Mouse (Mus musculus): ENCODE measurements at regions not wholly inside any gene's neighbourhood (a gene's known extent, or its start where the extent isn't known, plus 50 kb on each side); places are given as distances from the start of the nearest gene placed in this dataset.

DNA sequence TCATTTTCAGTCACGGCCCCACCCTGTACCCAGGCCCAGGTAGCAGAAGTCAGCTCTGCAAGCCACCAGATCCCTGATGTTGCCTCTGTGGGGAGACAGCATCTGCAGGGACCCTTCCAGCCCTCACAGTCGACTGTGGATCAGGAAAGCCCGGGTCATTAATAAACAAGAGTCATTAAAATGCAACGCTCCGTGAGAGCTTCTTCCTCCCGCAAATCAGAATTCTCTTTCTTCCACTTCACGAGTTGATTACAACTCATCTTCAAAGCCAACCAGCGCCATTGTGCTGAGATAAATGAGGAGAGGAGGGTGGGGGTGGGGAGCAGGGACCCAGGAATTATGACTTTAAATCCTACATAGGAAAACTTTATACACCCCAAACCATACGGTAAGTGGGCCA is 54.9 kb upstream of the Zfp64 start:
- Histone ChIP-seq H3K36me3 (ENCODE audit: control insufficient read depth, insufficient read depth) (no peaks in the 10 kb centered on the region), H3ac (ENCODE audit: control insufficient read depth, insufficient read length) (no peak overlapping the region), H3K27me3 (ENCODE audit: control insufficient read depth, insufficient read depth, insufficient read length) (no peaks in the 10 kb centered on the region), H3K4me3 (no peak overlapping the region), H3K79me2 (ENCODE audit: control insufficient read depth, insufficient read depth) (no peaks in the 10 kb centered on the region), H3K4me2 (ENCODE audit: low read depth) (no peak overlapping the region)
- TF ChIP-seq POLR2AphosphoS2 (IDR thresholded peaks at IDR 0.05; ENCODE audit: insufficient read length, low read depth), result no peak
- TF ChIP-seq USF1 (IDR thresholded peaks at IDR 0.05; ENCODE audit: low read depth), result no peak
- no peak for TF ChIP-seq TCF12 (IDR thresholded peaks at IDR 0.05; ENCODE audit: insufficient read depth, poor library complexity, severe bottlenecking)
- no peak for TF ChIP-seq E2F4 (IDR thresholded peaks at IDR 0.05; ENCODE audit: insufficient read depth)
- TF ChIP-seq POLR2A (IDR thresholded peaks at IDR 0.05; ENCODE audit: insufficient read length, low read depth), result no peak
- TF ChIP-seq SRF (IDR thresholded peaks at IDR 0.05; ENCODE audit: control insufficient read depth, insufficient read length, low read depth), result no peak

DNA sequence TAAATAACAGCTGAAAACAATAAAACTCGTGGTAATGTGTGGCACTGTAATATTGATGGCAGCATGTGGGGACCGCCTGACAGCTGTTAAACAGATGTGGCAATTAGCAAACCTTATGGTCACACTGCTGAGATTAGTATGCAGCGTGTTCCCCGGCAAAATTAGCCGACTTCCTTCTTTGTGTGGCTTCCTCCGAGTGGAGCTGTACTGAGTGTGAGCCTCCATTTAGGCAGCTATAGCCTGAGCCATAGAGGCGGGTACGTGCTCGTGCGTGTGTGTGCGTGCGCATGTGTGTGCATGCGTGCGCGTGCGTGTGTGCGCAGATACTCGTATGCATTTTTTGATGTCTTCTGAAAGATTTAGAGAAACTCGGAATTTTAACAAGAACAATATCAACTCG is 53.4 kb upstream of the Zfp64 start:
- H3K79me2 ChIP-seq (ENCODE audit: control insufficient read depth, insufficient read depth), result no peaks in the 10 kb centered on the region
- H3K27me3 ChIP-seq (ENCODE audit: control insufficient read depth, insufficient read depth, insufficient read length), result no peaks in the 10 kb centered on the region
- no peak overlapping the region for H3K4me3 ChIP-seq
- H3K4me2 ChIP-seq (ENCODE audit: low read depth), result peak overlapping the region; percentile 18
- TF ChIP-seq MYOD1 (IDR thresholded peaks at IDR 0.05; ENCODE audit: control insufficient read depth in 1 of 3, insufficient read length in 2 of 3, low read depth in 2 of 3) (peak in 1 of 3 experiments; percentile 2), POLR2A (IDR thresholded peaks at IDR 0.05; ENCODE audit: insufficient read length, low read depth) (no peak)
- no peak overlapping the region for H3ac ChIP-seq (ENCODE audit: control insufficient read depth, insufficient read length)
- no peaks in the 10 kb centered on the region for H3K36me3 ChIP-seq (ENCODE audit: control insufficient read depth, insufficient read depth)

DNA sequence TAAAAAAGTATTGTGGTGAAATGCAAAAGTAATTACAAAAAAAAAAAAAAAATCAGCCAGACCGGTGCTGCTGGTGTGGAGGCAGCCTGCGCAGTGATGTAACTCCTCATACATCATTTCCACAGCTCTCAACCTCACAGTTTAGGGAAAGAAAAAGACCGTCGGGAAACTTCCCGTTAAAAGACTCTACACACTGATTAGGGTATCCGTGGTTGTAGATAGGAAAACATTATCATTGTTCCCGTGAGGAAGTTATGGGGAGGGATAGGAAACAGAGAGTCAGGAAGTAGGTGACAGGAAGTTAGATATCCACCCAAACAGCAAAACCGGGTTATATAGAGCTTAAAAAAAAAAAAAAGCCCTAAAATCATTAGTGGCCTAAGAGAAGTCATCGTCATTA is 52.9 kb upstream of the Zfp64 start:
- TF ChIP-seq CEBPB (IDR thresholded peaks at IDR 0.05; ENCODE audit: insufficient read depth, poor library complexity, severe bottlenecking) (no peak), REST (IDR thresholded peaks at IDR 0.05; ENCODE audit: insufficient read depth, insufficient read length) (no peak), SRF (IDR thresholded peaks at IDR 0.05; ENCODE audit: control insufficient read depth, insufficient read length, low read depth) (no peak), MYOD1 (IDR thresholded peaks at IDR 0.05; ENCODE audit: control insufficient read depth in 1 of 3, insufficient read length in 2 of 3, low read depth in 2 of 3) (no peak), POLR2A (IDR thresholded peaks at IDR 0.05; ENCODE audit: insufficient read length, low read depth) (no peak), TCF12 (IDR thresholded peaks at IDR 0.05; ENCODE audit: insufficient read depth, poor library complexity, severe bottlenecking) (no peak), POLR2AphosphoS2 (IDR thresholded peaks at IDR 0.05; ENCODE audit: insufficient read length, low read depth) (no peak), MYOG (IDR thresholded peaks at IDR 0.05; ENCODE audit: control insufficient read depth in 1 of 3, insufficient read depth in 1 of 3, insufficient read length in 2 of 3, low read depth in 2 of 3) (no peak), TCF3 (IDR thresholded peaks at IDR 0.05; ENCODE audit: insufficient read length, low read depth) (no peak), MAX (IDR thresholded peaks at IDR 0.05; ENCODE audit: low read depth) (no peak), E2F4 (IDR thresholded peaks at IDR 0.05; ENCODE audit: insufficient read depth) (no peak), USF1 (IDR thresholded peaks at IDR 0.05; ENCODE audit: low read depth) (no peak)
- H3K4me2 ChIP-seq (ENCODE audit: low read depth), result peak overlapping the region; percentile 18
- no peak overlapping the region for H3K4me3 ChIP-seq

DNA sequence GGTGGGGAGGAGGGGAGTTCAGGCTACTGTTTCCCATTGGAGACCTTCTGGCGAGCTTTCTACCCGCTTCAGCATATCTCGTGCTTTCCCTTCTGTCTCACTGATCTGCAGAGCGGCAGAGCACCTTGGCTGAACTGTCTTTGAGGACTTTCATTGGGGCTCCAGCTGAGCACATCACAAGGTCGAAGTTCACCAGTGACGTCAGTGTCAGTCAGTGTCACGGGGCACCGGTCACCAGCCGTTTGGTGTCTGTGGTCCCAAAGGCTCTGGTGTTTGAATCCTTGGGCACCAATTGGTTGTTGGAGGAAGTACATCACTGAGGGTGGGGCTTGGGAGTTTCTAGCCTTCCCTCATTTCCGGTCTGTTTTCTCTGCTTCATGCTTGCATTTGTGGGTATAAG is 51.2 kb upstream of the Zfp64 start:
- H3K27me3 ChIP-seq (ENCODE audit: control insufficient read depth, insufficient read depth, insufficient read length), result no peaks in the 10 kb centered on the region
- H3K79me2 ChIP-seq (ENCODE audit: control insufficient read depth, insufficient read depth), result no peaks in the 10 kb centered on the region
- H3K4me3 ChIP-seq, result peak overlapping the region; percentile 8
- no peak overlapping the region for H3ac ChIP-seq (ENCODE audit: control insufficient read depth, insufficient read length)
- no peak for TF ChIP-seq REST (IDR thresholded peaks at IDR 0.05; ENCODE audit: insufficient read depth, insufficient read length)
- H3K4me2 ChIP-seq (ENCODE audit: low read depth), result no peak overlapping the region
- no peaks in the 10 kb centered on the region for H3K36me3 ChIP-seq (ENCODE audit: control insufficient read depth, insufficient read depth)

More for the DNA sequence above, 52.9 kb upstream of the Zfp64 start:
- H3K27me3 ChIP-seq (ENCODE audit: control insufficient read depth, insufficient read depth, insufficient read length), result no peaks in the 10 kb centered on the region
- no peak overlapping the region for H3ac ChIP-seq (ENCODE audit: control insufficient read depth, insufficient read length)
- H3K79me2 ChIP-seq (ENCODE audit: control insufficient read depth, insufficient read depth), result no peaks in the 10 kb centered on the region
- no peaks in the 10 kb centered on the region for H3K36me3 ChIP-seq (ENCODE audit: control insufficient read depth, insufficient read depth)

DNA sequence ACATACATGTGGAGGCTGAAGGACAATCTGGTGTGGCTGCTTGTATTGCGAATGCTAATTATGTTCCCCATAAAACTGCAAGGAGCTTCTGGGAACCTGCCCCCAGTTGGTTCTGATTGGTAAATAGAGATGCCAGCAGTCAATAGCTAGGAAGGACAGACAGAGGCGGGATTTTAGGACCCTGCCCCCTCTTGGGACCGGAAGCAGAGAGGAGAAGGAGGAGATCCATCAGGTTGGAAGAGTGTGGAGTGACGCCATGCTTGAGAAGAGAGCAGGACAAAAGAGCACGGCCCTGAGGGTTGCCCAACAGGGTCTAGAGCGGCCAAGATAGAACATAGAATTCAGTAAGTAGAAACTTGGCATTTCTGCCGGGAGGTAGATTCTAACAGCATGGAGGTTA is 50.4 kb upstream of the Zfp64 start:
- no peaks in the 10 kb centered on the region for H3K79me2 ChIP-seq (ENCODE audit: control insufficient read depth, insufficient read depth)
- H3K36me3 ChIP-seq (ENCODE audit: control insufficient read depth, insufficient read depth), result no peaks in the 10 kb centered on the region
- no peak overlapping the region for H3ac ChIP-seq (ENCODE audit: control insufficient read depth, insufficient read length)
- H3K27me3 ChIP-seq (ENCODE audit: control insufficient read depth, insufficient read depth, insufficient read length), result no peaks in the 10 kb centered on the region
- TF ChIP-seq MYOD1 (IDR thresholded peaks at IDR 0.05; ENCODE audit: control insufficient read depth in 1 of 3, insufficient read length in 2 of 3, low read depth in 2 of 3), result no peak
- no peak for TF ChIP-seq USF1 (IDR thresholded peaks at IDR 0.05; ENCODE audit: low read depth)
- TF ChIP-seq SRF (IDR thresholded peaks at IDR 0.05; ENCODE audit: control insufficient read depth, insufficient read length, low read depth), result no peak
- TF ChIP-seq TCF3 (IDR thresholded peaks at IDR 0.05; ENCODE audit: insufficient read length, low read depth), result no peak
- TF ChIP-seq CEBPB (IDR thresholded peaks at IDR 0.05; ENCODE audit: insufficient read depth, poor library complexity, severe bottlenecking), result no peak
- no peak for TF ChIP-seq REST (IDR thresholded peaks at IDR 0.05; ENCODE audit: insufficient read depth, insufficient read length)
- no peak for TF ChIP-seq MAX (IDR thresholded peaks at IDR 0.05; ENCODE audit: low read depth)
- no peak for TF ChIP-seq MYOG (IDR thresholded peaks at IDR 0.05; ENCODE audit: control insufficient read depth in 1 of 3, insufficient read depth in 1 of 3, insufficient read length in 2 of 3, low read depth in 2 of 3)
- TF ChIP-seq POLR2AphosphoS2 (IDR thresholded peaks at IDR 0.05; ENCODE audit: insufficient read length, low read depth), result no peak
- no peak for TF ChIP-seq TCF12 (IDR thresholded peaks at IDR 0.05; ENCODE audit: insufficient read depth, poor library complexity, severe bottlenecking)
- no peak for TF ChIP-seq POLR2A (IDR thresholded peaks at IDR 0.05; ENCODE audit: insufficient read length, low read depth)
- TF ChIP-seq E2F4 (IDR thresholded peaks at IDR 0.05; ENCODE audit: insufficient read depth), result no peak
- H3K4me2 ChIP-seq (ENCODE audit: low read depth), result no peak overlapping the region
- H3K4me3 ChIP-seq, result peak overlapping the region; percentile 8

Data from myocyte (in vitro differentiated cells).